Mouse (Mus musculus) spleen, adult 2 months (tissue): ENCODE results near the gene Zfp362. TPM values are rescaled to one million over a fixed set of nuclear protein-coding genes. Genes with fewer than 3 reads are reported as not detected.

ENCODE experiments used
- DNase-seq, 2 experiments: peaks; one replicate each; pipeline versions ENCODE4 v3.0.0 to v3.0.0-alpha.2; 2012 to 2021; ENCODE audit warnings: low spot score in 2 of 2, low read depth in 1 of 2
- H3K27ac ChIP-seq: fragments of 200-500 bp; 2 replicates; pipeline ENCODE4 v1.5.1; 2012; ENCODE audit warnings: low read length, inconsistent platforms; ENCODE audit not compliant: insufficient read depth
- H3K27me3 ChIP-seq: fragments of 200-500 bp; 2 replicates; pipeline ENCODE4 v1.6.1; 2012; ENCODE audit warnings: mild to moderate bottlenecking, moderate library complexity, low read length, inconsistent platforms; ENCODE audit not compliant: control insufficient read depth, insufficient read depth
- H3K36me3 ChIP-seq: fragments of 200-500 bp; 2 replicates; pipeline ENCODE4 v1.6.1; 2012; ENCODE audit warnings: mild to moderate bottlenecking, low read length, inconsistent platforms; ENCODE audit not compliant: control insufficient read depth, insufficient read depth
- H3K4me1 ChIP-seq: fragments of 200-500 bp; 2 replicates; pipeline ENCODE4 v1.6.1; 2011; ENCODE audit warnings: inconsistent platforms; ENCODE audit not compliant: control insufficient read depth, insufficient read depth, insufficient read length
- H3K4me3 ChIP-seq: fragments of 200-500 bp; 2 replicates; pipeline ENCODE4 v1.5.1; 2011; ENCODE audit warnings: mild to moderate bottlenecking, inconsistent platforms; ENCODE audit not compliant: insufficient read depth, insufficient read length; ENCODE audit errors: extremely low read depth
- CTCF ChIP-seq: fragments of 200-500 bp; IDR thresholded peaks from 2 replicates; pipeline ENCODE4 v1.5.1; 2011; ENCODE audit warnings: mild to moderate bottlenecking, inconsistent platforms; ENCODE audit not compliant: insufficient read depth, insufficient read length, insufficient replicate concordance; ENCODE audit errors: extremely low read depth
- POLR2A ChIP-seq: fragments of 200-500 bp; IDR thresholded peaks from 2 replicates; pipeline ENCODE4 v1.6.1; 2011; ENCODE audit warnings: low read depth, low read length, inconsistent platforms
- WGBS: fragments of 180-500 bp; shearing (Covaris S2); methylation state at CpG from one replicate; pipeline ENCODE4 v1.1.7; 2018; 5-methylcytosine and 5-hydroxymethylcytosine counted together
- polyA plus RNA-seq: library from polyadenylated mRNA; depleted of rRNA; stranded (reverse); fragments of >200 nt; gene quantifications from 2 replicates; pipeline ENCODE4 v1.2.3, GENCODE M21; 2012

Gene Zfp362
- polyA plus RNA-seq, 1 experiment = 52.7 TPM

DNA sequence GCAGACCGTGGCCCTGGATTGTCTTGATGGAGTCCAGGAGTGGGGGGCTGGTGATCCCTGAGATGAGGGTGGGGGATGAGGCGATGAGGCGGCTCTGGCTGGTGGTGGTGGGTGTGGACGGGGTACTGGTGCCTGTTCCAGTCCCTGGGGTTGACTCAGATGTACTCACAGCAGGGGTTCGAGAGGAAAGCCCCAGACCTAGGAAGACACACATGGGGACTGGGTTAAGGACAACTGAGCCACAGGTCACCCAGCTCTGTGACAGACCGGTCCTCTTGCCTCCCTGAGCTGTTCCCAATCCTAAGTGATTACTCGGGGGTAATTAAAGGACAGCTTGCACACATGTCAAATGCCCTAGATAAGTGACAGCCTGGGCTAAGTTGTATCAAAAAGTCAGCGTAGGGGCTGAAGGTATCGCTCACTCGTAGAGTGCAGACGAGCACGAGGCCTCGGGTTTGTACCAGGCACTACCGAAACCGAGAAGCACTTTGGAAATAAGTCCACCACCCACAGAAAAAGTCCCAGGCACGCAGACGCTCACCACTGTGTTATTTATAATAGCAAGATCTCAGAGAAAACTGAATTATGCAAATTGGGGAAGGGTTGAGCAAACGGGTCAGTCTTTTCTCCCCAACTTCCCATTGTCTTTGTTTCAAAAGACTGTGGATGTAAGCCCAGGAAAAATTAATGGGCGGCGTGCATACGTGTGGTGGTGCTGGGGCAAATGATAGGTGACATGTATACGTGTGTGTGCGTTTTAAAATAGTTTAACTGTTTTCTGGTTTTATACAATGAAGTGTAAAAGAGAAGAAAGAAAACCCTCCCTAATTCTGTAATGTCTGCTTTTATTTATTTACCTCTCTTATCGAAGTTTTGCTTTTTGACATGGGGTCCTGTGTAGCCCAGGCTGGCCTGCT, 18.6 kb downstream of the Zfp362 start:
- WGBS = 89% methylated on average over 24 of the region's 24 CpGs
- peak overlapping the region; percentile 26; the same call in 1 of the 2 replicates for H3K27ac ChIP-seq
- no peak for DNase-seq
- H3K36me3 ChIP-seq = peaks cover 34% of the 10 kb centered on the region
- TF ChIP-seq CTCF (no peak), POLR2A (no peak)
- no peak overlapping the region for H3K4me3 ChIP-seq
- no peaks in the 10 kb centered on the region; the same call in 1 of the 2 replicates for H3K4me1 ChIP-seq
- no peaks in the 10 kb centered on the region for H3K27me3 ChIP-seq

DNA sequence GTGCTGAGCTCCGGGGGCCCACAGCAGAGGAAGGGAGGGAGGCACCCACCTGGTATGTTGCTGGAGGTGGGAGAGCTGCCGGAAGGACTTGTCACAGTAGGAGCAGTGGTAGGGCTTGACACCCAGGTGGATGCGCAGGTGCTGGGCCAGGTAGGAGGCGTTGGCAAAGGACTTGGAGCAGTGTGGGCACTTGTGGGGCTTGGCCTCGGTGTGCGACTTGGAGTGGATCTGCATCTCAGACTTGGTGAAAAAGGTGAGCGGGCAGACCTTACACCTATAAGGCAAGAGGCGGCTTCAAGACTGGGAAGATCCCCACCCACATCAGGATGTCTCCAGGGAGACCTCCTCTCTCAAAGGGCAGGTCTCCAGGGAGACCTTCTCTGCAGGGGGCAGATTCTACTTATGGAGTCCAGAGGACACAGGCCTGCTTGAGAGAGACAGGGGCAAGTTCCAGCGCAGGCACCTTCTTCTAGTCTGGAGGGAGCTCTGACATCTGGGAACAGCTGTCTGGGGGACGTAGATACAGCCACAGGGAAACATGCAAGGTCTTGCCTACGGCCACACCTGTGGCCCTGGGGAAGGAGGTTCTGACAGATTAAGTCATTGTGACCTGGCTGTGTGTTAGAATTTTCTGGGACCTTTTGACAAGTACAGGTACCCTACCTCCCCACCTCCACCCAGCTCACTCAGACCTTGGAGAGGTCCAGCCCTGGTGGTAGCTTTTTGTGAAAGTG, 19.8 kb downstream of the Zfp362 start:
- DNase-seq = no peak
- TF ChIP-seq CTCF (no peak), POLR2A (no peak)
- Histone ChIP-seq H3K4me1 (no peaks in the 10 kb centered on the region; the same call in 1 of the 2 replicates), H3K36me3 (peaks cover 37% of the 10 kb centered on the region), H3K27ac (peak overlapping the region; percentile 34), H3K4me3 (no peak overlapping the region), H3K27me3 (no peaks in the 10 kb centered on the region)
- WGBS = 92% methylated on average over 11 of the region's 11 CpGs

- no peaks in the 10 kb centered on the region; the same call in 1 of the 2 replicates for H3K4me1 ChIP-seq
- H3K27me3 ChIP-seq = no peaks in the 10 kb centered on the region
- no peak overlapping the region for H3K4me3 ChIP-seq
- DNase-seq = no peak
- H3K27ac ChIP-seq = no peak overlapping the region
- no peak for TF ChIP-seq POLR2A
- TF ChIP-seq CTCF = no peak
- peaks cover 42% of the 10 kb centered on the region for H3K36me3 ChIP-seq
- WGBS = 87% methylated on average over 15 of the region's 15 CpGs
Measured at GRCm38 (mm10) chr4:128784950-128785631, 20.8 kb downstream of the Zfp362 start.

DNA sequence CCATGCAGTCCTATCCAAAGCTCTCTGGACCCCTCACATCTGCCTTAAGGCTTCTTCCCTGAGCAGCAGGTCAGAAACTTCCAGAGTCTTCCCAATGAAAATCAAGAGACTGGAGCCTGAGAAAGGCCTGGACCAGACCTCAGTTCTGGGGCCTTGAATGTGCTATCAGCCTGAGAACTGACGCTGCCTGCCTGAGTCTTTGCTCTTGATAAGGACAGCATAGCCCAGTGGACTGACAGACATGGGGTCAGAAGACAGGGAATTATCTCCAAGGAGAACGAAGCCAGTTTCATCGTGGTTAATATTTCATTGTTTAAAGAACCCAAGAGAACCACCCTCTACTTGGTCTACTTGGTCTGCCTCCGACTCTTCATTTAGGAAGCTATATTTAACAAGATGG, 23.2 kb downstream of the Zfp362 start:
- Histone ChIP-seq H3K4me3 (no peak overlapping the region), H3K36me3 (peaks cover 35% of the 10 kb centered on the region), H3K27ac (no peak overlapping the region), H3K4me1 (no peaks in the 10 kb centered on the region), H3K27me3 (no peaks in the 10 kb centered on the region)
- DNase-seq = no peak
- WGBS = 78% methylated on average over 4 of the region's 4 CpGs
- TF ChIP-seq CTCF = no peak
- no peak for TF ChIP-seq POLR2A

DNA sequence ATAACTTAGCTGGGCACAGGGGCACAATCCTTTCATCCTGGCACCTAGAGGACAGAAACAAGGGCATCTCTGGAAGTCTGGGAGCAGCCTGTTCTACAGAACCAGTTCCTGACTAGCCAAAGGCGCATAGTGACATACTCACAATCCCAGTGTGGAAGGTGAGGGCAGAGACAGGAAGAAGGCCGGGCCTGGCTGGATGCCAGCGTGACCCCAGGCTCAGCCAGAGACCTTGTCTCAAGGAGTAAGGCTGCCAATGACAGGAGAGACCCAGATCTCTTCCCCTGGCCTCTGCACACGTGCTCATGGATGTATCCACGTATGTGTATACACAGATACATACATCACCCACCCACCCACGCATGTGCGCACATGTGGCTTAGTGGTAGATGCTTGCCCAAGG, 23.8 kb downstream of the Zfp362 start:
- TF ChIP-seq CTCF (no peak), POLR2A (no peak)
- H3K4me1 ChIP-seq = no peaks in the 10 kb centered on the region
- H3K36me3 ChIP-seq = peaks cover 36% of the 10 kb centered on the region
- H3K27ac ChIP-seq = no peak overlapping the region
- 79% methylated on average over 7 of the region's 7 CpGs for WGBS
- H3K27me3 ChIP-seq = no peaks in the 10 kb centered on the region
- no peak for DNase-seq
- H3K4me3 ChIP-seq = no peak overlapping the region

DNA sequence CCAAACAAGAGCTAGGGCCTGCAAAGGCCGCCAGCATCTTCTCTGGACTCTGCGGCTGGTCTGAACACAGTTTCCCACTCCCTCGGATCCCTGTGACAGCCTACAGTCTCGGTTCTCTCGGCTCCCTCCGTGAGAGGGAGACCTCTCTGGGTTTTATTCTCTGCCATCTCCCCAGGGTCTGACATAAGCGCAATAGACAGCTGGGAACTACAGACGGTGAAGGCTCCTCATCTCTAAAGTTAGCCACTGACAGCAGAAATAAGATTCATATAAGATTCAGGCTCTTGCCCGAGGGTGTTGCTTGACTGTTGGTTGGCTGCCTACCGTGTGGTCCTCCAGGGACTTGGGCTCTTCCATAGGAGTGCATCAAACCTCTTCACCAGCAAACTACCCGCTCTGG, 28.3 kb downstream of the Zfp362 start:
- DNase-seq = no peak
- no peaks in the 10 kb centered on the region for H3K4me1 ChIP-seq
- WGBS = 95% methylated on average over 11 of the region's 11 CpGs
- TF ChIP-seq CTCF (no peak), POLR2A (no peak)
- H3K27me3 ChIP-seq = no peaks in the 10 kb centered on the region
- H3K4me3 ChIP-seq = no peak overlapping the region
- H3K36me3 ChIP-seq = peaks cover 36% of the 10 kb centered on the region
- H3K27ac ChIP-seq = no peak overlapping the region
